Mouse (Mus musculus) heart, adult 11 months (tissue): ENCODE data around the gene Ctnnbl1.

ENCODE experiments used
- DNase-seq: peaks from one replicate; pipeline ENCODE4 v3.0.0; 2022

Ctnnbl1 gene

GRCm38 (mm10) chr2:157881939-157882338 is 144.7 kb downstream of the Ctnnbl1 start:
- DNase-seq: no peak

- no peak for DNase-seq
These were observed 150.2 kb downstream of the Ctnnbl1 start for GRCm38 (mm10) chr2:157887275-157888025.

GRCm38 (mm10) chr2:157891166-157891565 is 154.0 kb downstream of the Ctnnbl1 start:
- no peak for DNase-seq

GRCm38 (mm10) chr2:157897131-157897530 is 159.9 kb downstream of the Ctnnbl1 start:
- DNase-seq: no peak

- DNase-seq: peak; percentile 95
These were observed 176.0 kb downstream of the Ctnnbl1 start for GRCm38 (mm10) chr2:157913204-157913636.

- no peak for DNase-seq
These were observed 176.5 kb downstream of the Ctnnbl1 start for GRCm38 (mm10) chr2:157913705-157914104.

GRCm38 (mm10) chr2:157914105-157914764 is 177.0 kb downstream of the Ctnnbl1 start, which contains the start of gene Vstm2l:
Gene Vstm2l, plus strand, starts transcription at chr2:157914653.
- DNase-seq: no peak

GRCm38 (mm10) chr2:157914889-157915517 is 177.8 kb downstream of the Ctnnbl1 start:
- no peak for DNase-seq

GRCm38 (mm10) chr2:157918529-157918928 is 181.3 kb downstream of the Ctnnbl1 start:
- no peak for DNase-seq

GRCm38 (mm10) chr2:157921551-157921950 is 184.3 kb downstream of the Ctnnbl1 start:
- no peak for DNase-seq

GRCm38 (mm10) chr2:157923406-157923805 is 186.2 kb downstream of the Ctnnbl1 start:
- DNase-seq: no peak

- DNase-seq: no peak
These were observed 187.3 kb downstream of the Ctnnbl1 start for GRCm38 (mm10) chr2:157924504-157924903.

GRCm38 (mm10) chr2:157926502-157926901 is 189.3 kb downstream of the Ctnnbl1 start:
- DNase-seq: no peak

- no peak for DNase-seq
These were observed 189.7 kb downstream of the Ctnnbl1 start for GRCm38 (mm10) chr2:157926927-157927326.

- DNase-seq: no peak
These were observed 190.2 kb downstream of the Ctnnbl1 start for GRCm38 (mm10) chr2:157927397-157927796.

- DNase-seq: no peak
These were observed 190.6 kb downstream of the Ctnnbl1 start for GRCm38 (mm10) chr2:157927815-157928214.

GRCm38 (mm10) chr2:157932655-157933054 is 195.5 kb downstream of the Ctnnbl1 start:
- no peak for DNase-seq

- no peak for DNase-seq
These were observed 198.4 kb downstream of the Ctnnbl1 start for GRCm38 (mm10) chr2:157935444-157936171.

- DNase-seq: no peak
These were observed 199.5 kb downstream of the Ctnnbl1 start for GRCm38 (mm10) chr2:157936676-157937075.

- no peak for DNase-seq
These were observed 203.5 kb downstream of the Ctnnbl1 start for GRCm38 (mm10) chr2:157940586-157941185.
